Mouse (Mus musculus): ENCODE measurements around the gene Abo.
"Not testable (repeated sequence)": the region's sequence is repeated elsewhere in the genome, so short reads cannot be mapped to it uniquely, and the experiment has no call there.

Abo gene

DNA sequence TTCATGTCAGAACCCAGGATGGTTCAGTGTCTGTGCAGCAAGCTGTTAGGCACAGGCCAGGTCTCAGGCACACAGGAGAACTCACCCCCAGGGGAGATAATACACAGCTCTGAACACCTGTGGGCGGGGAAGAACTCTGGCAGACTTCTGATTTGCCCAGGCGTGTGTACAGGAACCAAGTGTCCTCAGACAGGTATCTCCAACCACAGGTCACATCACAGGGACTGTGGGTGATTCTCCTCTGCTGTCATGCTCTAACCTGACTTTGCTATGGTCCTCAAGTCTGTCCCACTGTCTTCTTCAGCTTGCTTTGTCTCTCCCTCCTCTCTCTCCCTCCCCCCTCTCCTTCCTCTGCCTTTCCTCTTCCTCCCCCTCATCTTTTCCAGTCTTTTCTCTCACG is at the start of gene Abo:
Abo (minus strand) TSS at position 101 of the 400 bp plus-strand sequence.
- no peak for DNase-seq

DNA sequence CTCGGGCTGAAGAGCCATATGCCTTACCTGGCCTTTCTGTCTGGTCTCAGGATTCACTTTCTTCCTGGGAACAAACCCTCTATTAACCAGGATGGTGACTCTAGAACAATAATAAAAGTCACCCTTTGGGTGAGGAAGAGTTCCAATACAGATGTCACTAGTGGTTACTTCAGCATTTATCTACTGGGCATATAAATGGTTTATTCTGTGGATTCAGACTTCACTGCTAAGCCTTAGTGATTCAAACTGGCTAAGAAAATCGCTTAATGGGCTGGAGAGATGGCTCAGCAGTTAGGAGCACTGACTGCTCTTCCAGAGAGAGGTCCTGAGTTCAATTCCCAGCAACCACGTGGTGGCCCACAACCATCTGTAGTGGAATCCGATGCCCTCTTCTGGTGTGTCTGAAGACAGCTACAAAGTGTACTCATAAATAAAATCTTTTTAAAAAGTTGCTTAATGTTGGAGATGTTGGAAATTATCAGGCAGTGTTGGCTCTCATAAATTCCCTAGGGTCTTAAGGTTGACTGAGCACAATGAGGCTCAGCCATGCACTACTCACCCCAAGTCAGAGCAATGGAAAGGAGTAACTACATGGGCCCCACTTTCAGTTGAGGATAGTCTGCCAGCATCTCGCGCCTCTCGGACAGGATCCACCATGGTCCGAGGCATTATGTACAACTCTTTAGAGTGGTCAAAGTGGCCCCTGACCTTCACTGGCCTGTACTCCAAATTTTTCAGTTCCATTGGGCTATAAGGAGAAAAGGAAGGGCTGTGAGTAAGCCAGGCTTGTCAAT is 49.6 kb upstream of the Abo start:
- DNase-seq: no peak

DNA sequence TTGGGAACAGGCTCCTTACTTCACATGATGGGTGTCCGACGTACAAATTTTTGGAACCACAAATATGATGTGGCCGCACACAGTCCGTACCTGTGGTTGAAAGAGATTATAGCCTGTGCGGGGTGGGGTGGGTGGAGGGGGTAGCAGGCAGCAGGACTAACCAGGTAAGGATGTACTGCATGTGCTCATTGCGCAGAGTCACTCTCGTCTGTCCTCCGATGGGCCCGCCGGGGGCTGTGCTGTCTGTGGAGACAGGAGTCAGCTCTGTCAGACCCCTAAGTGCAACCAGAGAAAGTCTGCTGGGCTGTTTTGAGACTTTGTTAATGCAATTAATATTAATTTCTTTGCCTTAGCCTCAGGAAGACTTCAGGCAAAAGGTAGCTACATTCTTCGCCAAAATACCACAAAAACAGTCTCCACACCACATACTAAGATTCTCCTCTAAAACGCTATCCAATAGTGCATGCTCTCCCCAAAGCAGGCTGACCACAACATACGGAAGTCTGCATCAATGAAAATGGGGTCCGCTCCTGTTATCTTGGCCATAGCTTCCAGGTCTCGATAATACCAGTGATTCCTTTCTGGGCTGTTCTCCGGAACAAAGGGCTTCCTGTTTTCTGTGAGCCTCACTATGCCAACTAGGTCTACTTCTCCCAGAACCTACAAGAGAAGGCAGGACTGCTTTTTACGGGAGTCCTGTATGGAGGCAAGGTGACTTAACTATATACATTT is 48.8 kb upstream of the Abo start:
- DNase-seq: no peak

DNA sequence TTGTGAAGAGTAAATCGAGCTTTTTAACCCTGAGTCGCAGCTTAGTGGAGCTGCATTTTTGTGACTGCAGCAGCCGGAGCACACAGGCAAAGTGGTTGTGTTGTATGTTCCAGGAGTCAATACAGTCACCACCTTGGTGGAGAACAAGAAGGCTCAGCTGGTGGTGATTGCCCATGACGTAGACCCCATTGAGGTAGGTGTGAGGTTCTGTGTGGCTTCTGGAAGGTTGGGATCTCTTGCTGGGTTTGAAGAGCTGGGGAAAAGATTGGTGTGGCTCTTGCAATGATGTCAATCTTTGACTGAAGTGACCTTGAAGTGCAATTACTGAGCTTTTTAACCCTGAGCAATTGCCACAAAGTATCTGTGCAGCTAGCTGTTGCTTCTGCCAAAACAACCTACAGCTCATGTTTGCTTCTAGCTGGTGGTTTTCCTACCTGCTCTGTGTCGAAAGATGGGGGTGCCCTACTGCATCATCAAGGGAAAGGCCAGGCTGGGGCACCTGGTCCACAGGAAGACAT is 47.5 kb upstream of the Abo start:
- no peak for DNase-seq

DNA sequence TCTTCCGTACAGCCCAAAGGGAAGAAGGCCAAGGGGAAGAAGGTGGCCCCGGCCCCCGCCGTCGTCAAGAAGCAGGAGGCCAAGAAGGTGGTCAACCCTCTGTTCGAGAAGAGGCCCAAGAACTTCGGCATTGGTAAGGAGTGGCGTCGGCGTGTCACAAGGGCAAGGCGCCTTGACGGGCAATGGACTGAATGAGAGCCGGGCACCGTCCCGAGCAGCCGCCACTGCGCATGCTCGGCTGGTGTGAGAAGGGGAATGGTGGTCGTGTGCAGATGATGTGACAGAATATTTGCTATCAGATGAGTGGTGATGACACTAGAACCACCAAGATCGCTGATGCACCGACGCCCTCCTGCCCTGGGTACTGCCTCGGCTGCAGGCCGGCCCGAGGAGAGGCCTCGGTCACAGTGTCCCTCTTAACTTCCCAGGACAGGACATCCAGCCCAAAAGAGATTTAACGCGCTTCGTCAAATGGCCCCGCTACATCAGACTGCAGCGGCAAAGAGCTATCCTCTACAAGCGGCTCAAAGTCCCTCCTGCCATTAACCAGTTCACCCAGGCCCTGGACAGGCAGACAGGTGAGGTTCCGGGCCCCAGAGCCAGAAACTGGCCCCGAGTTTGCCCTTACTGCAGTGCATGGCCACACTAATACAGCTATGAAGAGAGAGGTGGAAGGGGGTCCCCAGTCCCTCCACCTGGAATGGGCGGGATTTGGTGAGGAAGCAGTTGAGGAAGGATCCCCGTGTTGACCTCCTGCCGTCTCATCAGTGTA is 46.4 kb upstream of the Abo start:
- DNase-seq: peak; percentile 61

DNA sequence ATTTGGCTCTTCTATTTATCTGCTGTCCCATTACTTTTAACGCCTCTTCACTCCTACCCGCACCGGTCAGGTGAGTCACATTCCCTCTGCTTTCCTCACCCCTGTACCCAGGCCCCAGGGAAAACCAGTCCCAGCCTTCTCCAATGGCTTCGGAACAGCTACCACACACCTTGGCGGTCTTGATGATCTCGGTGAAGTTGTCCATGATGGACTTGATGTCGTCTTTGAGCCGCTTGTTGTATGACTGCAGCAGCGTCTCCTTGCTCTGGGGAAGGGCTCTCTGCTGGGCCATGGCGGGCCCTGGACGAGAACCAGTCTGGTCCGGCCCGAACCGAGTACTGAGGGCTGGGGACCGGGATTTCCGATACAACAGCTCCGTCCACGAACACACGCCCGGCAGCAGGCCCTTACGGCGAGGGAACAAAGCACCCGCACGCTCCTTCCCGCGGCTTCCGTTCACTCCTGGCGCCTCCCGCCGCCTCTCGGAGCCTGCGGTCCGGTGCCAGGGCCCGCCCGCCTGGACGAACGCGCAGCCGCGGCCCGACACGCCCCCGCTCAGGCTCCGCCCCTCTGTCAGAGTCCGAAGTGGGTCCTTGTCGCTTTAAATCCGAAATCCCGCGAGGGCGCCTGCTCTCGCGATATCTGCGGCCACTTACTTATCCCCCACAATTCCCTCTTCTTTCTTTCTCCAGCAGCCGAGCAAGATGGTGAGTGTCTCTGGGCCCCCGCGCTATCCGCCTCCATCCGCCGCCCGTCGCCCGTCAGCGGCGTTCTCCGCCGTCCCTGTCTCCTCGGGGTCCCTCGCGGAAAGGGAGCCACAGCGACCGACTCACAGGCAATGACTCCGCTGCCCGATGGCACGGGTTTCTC is 45.6 kb upstream of the Abo start, which contains the start of the genes Med22 and Rpl7a:
Med22 (minus strand) TSS at position 554 of the 870 bp plus-strand sequence.
Rpl7a (plus strand) TSS at position 641 of the 870 bp plus-strand sequence.
- DNase-seq: peak; percentile 99

DNA sequence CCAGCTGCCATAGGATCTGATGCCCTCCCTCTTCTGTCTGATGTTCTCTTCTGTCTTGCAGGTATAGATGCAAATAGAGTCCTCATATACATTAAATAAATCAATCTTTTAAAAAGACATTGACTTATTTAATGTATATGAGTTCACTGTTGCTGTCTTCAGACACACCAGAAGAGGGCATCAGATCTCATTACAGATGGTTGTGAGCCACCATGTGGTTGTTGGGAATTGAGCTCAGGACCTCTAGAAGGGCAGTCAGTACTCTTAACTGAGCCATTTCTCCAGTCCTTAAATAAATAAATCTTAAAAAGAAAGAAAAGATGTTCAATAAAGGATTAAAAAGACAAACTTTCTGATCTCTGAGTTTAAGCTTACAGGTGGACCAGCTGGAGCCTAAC is 44.6 kb upstream of the Abo start:
- no peak for DNase-seq

DNA sequence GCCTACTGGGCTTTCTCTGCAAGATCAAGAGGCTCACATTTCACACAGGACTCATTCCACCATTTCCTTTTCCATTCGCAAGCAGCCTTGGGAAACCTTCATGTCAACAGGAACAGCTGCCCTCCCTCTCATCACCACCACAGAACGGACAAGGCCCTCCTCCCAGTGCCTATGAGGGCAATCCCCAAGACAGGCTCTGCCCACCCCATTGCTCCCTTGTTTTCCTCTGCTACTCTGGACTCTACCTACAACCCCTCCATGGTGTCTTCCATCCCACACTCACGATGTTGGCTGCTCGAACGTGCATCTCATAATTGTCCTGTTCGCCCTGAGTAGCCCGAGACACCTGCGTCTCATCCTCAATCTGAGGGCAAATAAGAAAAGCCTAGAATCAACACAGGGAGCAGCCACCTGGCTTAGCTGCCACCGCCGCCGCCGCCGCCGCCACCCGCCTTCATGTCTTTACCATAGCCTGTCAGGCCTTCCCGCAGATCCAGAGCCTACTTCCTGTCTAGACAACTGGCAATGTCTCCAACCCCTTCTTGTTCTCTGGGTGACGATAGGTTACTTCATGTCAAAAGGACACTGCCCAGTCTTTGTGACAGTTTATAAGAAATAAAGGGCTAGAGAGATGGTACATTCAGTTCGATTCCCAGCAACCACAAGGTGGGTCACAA is 44.1 kb upstream of the Abo start:
- DNase-seq: no peak

DNA sequence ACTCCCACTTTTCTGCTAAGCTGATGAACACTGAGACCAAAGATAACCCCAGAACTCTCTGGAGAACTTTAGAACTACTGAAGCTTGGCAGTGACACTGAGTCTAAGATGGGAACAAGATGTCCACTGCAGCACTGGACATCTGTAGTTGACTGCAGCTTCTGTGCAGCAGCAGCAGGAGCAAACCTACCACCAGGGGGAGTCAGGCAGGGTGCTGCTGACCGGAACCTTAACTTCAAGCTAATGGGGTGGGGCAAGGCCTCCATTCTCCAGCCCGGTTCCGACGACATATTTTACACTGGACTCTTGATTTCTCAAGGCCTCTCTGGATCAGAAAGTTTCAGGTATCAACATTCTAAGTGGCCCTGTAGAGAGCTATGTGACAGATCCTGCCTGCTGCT is 42.3 kb upstream of the Abo start:
- no peak for DNase-seq

DNA sequence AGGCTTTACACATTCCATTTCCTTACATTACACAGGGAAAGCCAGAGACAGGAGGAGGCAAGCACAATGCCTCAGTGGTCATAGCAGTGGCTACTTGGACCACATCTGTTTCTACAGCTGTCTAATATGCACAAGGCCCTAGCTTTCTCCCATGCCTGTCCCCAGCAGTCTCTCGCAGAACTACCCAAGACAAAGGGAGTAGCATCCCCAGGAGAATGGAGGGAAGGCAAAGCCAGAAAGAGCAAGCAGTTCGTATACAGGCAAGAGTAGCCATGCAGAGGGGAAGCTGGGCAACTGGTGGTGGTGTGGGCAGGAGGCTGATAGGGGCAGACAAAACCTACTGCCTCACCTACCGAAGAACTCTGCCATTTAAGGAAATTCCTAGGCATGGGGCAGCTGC is 41.7 kb upstream of the Abo start:
- DNase-seq: no peak

DNA sequence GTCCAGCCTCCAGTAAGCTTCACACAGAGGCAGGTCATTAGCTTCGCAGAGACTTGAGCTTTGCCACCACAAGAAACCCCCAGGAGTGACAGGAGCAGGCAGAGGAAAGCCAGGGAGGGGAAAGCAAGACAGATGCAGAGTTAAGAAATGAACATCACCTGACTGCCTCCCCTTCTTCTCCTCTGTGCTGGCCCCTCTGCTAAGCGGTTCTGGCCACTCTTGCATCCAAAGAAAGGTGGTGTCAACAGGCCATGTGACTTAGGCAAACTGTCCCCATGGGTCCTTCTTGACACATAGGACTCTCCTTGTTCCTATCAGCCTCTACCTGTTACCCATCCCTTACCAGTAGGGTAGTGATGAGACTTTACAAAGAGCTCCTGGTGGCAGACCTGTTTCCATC is 41.2 kb upstream of the Abo start:
- no peak for DNase-seq

DNA sequence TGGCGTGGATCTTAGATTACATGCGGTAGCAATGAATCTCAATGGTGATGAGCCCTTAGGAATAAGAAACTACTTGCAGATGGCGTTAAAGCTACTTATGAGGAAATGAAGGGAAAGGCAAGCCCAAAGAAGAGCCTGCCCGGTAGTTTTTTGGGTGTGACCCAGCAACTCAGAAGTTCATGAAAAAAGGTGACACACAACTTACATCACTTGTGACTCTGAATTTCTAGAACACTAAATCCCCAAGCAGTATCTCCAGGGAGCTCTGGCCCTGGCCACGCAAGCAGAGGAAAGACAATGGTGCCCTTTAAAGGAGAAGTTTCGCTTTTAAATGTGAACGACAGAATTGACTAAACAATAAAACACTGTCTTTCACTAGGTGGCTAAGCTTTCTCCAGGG is 38.5 kb upstream of the Abo start:
- DNase-seq: no peak

DNA sequence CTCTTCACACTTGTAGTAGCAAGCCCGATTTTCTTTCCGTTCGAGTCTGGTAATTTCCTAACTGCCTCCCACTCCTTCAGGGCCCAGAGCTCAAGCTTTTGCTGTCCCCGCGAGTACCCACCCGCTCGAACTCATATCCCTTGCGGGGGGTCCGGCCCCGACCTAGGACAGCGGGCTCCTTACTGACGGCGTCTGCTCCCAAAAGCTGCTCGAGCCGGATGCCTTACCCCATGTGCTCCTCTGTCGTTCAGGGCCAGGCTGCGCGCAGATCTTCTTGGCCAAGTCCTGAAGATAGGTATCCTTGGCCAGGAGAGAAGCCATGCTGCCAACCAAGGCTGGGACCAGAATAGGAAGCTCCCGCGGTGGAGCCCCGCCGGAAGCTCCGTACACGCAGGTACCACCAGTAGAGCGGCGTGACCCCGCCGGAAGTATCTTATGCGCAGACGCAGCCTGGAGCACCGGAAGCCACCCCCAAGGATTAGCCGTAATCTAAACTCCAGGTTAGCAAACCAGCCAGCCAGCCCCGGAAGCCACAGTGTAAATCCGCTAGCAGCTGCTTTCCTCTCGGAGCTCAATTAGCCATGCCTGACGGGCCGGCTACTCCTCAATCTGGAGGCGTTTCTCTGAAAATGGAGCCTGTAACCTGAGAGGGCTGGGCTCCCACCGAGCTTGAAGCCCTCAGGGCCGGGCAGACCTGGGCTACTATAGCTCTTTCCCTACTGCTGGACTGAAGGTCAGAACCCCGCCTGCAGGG is 37.9 kb upstream of the Abo start, which contains the start of gene Surf6:
Surf6 (minus strand) TSS at position 413 of the 754 bp plus-strand sequence.
- DNase-seq: peak; percentile 97

DNA sequence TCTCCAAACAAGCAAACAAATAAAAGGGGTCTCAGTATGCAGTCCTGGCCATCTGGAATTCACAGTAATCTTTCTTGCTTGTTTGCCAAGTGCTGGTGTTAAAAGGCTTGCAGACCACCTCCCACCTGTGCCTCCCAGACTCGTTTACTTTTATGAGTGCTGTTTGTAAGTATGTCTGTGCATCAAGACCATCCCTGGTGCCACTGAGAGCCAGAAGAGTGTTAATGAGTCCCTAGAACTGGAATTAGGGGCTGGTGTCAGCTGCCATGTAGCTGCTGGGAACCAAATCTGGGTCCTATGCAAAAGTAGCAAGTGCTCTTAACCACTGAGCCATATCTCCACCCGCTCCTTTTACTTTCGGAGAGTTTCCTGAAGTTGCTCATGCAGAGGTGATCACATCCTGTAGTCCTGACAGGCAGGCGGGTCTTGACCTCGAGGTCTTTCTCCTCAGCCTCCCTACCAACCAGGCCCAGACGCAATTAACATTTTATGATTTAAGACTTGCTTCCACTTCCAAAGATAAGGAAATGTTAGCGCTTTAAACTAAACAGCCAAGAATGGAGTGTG is 37.1 kb upstream of the Abo start:
- DNase-seq: no peak

DNA sequence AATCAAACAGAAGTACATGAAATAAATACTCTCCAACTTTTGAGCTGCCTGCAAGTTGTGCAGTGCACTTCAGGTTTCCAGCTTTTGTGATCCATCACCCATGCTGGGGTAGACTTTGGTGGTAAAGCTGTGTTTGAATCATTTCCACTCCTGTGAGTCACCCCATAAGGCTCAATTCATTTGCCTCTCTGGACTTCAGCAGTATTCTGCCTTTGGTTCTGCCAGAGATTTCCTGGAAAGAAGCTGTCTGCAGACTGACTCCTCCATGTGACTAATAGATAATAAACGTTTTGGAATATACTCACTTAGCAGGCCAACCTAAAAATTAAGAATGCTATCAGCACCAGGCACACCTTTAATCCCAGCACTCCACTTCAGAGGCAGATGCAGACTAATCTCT is 36.0 kb upstream of the Abo start:
- DNase-seq: no peak

DNA sequence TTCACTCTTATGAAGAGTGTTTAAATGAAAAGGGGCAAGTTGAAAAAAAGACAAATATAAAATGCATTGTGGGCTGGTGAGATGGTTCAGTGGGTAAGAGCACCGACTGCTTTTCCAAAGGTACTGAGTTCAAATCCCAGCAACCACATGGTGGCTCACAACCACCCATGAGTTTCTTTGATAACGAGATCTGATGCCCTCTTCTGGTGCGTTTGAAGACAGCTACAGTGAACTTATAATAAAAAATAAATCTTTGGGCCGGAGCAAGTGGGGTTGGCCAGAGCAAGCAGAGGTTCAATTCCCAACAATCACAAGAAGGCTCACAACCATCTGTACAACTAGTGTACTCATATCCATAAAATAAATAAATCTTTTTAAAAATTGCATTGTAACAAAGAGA is 31.1 kb upstream of the Abo start:
- DNase-seq: no peak

DNA sequence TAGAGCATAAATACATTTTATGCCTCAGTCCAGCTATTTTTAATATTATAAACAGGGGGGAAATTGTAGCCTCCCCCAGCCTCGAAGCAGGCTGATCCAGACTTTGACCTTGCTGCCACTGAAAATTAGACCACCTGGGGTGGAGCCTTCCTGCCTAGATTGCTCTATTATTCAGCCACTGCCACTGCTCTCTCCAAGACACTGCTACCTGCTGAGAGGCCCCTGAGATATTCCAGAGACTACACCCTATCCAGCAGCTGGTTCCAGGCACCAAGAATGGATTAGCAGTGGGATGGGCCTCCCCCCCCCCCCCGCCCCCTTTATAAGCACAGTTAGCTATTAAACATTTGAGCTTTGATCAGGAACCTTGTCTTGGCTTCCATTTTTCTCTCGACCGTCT is 21.4 kb upstream of the Abo start:
- not testable (repeated sequence) for DNase-seq

DNA sequence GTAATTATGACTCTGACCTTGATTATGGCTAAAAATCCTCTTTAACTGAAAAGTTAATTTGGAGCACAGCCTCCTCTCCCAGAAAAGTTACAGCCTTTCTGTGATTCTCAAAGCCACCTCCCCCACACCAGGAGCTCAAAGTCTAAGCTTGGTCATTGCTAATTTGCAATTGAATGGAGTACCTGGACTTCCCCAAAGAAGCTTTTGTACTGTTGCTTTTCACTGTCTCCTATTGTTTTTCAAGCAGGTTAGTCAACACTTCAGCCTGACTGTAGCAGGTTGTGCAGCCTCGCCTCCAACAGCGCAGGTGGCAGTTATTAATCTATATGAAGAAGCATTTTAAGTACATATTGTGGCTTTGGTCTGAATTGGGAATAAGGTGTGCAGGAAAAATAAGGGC is 20.8 kb upstream of the Abo start:
- not testable (repeated sequence) for DNase-seq

DNA sequence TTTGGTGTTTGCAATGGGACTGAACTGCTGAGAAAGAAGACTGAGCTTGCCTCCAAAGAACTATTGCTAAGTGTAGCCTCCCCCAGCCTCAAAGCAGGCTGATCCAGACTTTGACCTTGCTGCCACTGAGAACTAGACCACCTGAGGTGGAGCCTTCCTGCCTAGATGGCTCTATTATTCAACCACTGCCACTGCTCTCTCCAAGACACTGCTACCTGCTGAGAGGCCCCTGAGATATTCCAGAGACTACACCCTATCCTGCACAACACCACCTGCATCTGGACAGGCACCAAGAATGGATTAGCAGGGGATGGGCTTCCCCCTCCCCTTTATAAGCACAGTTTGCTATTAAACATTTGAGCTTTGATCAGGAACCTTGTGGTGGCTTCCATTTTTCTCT is 13.8 kb upstream of the Abo start:
- DNase-seq: no peak

DNA sequence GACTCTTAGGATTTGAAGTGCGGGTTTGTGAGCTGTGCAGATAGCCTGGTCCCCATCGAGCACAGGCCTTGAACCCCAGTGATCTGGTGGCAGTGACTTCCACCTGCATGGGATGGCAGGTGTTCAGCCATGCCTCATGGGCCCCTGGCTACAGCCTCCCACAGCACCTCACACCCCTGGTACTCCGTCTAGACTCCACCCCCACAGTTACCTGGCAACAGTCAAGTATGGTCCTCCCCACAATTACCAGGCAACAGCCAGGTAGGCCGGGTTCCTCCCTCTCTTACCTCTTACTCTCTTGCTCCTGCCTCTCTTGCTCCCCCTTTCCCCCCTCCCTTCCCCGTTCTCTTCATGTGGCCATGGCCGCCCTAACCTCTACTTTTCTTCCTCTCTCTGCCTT is 5.9 kb upstream of the Abo start:
- no peak for DNase-seq
